Mouse (Mus musculus): ENCODE measurements around the gene Mfap3. TPM values are rescaled to one million over a fixed set of nuclear protein-coding genes. Genes with fewer than 3 reads are reported as not detected.

The Mfap3 gene
- total RNA-seq, 2 experiments from 2014 or later, result 26.8 to 34.9 TPM

GRCm38 (mm10) chr11:57573686-57574274 lies 55.3 kb downstream of the Mfap3 start:
- no peak for DNase-seq (ENCODE audit: low spot score in 2 of 2)
- TF ChIP-seq CTCF (conservative IDR thresholded peaks at IDR 0.05), result no peak
- no peak overlapping the region for H3K27ac ChIP-seq
- no peak overlapping the region for H3K4me3 ChIP-seq

- DNase-seq (ENCODE audit: low spot score in 2 of 2), result no peak
- no peak overlapping the region for H3K27ac ChIP-seq
- no peak overlapping the region for H3K4me3 ChIP-seq
- no peak for TF ChIP-seq CTCF (conservative IDR thresholded peaks at IDR 0.05)
Observed at GRCm38 (mm10) chr11:57576871-57577515, 58.5 kb downstream of the Mfap3 start.

- no peak overlapping the region for H3K4me3 ChIP-seq
- no peak for DNase-seq (ENCODE audit: low spot score in 2 of 2)
- no peak overlapping the region for H3K27ac ChIP-seq
- no peak for TF ChIP-seq CTCF (conservative IDR thresholded peaks at IDR 0.05)
Observed at GRCm38 (mm10) chr11:57582818-57583635, 64.6 kb downstream of the Mfap3 start.

Other genes with a start within 250 kb of the Mfap3 start
- gene Fam114a2, start within 50 bp of the Mfap3 start, total RNA-seq (2021), result 10 to 100 TPM; 41.1 to 42.4 TPM
- 1 to 10 TPM; 6.3 TPM for gene Galnt10, start 126.8 kb downstream of the Mfap3 start, total RNA-seq (2021)